Mouse (Mus musculus): ENCODE measurements around the gene Hs2st1.
A peak's percentile ranks its signal among the peaks of the same experiment; 100 is the strongest.

Hs2st1 gene

GRCm38 (mm10) chr3:144546490-144546889 is 23.5 kb downstream of the Hs2st1 start:
- TF ChIP-seq GATA4 (IDR thresholded peaks at IDR 0.05; ENCODE audit: insufficient replicate concordance, low read length), result no peak

GRCm38 (mm10) chr3:144545832-144546231 is 24.1 kb downstream of the Hs2st1 start:
- no peak for TF ChIP-seq GATA4 (IDR thresholded peaks at IDR 0.05; ENCODE audit: insufficient replicate concordance, low read length)

- no peak for TF ChIP-seq GATA4 (IDR thresholded peaks at IDR 0.05; ENCODE audit: insufficient replicate concordance, low read length)
These were observed 24.8 kb downstream of the Hs2st1 start for GRCm38 (mm10) chr3:144545152-144545551.

- TF ChIP-seq GATA4 (IDR thresholded peaks at IDR 0.05; ENCODE audit: insufficient replicate concordance, low read length), result 0 out of 2 replicates have a peak, but pooled peaks have one; percentile 2
These were observed 28.0 kb downstream of the Hs2st1 start for GRCm38 (mm10) chr3:144541906-144542438.

- TF ChIP-seq GATA4 (IDR thresholded peaks at IDR 0.05; ENCODE audit: insufficient replicate concordance, low read length), result no peak
These were observed 29.2 kb downstream of the Hs2st1 start for GRCm38 (mm10) chr3:144540805-144541204.

GRCm38 (mm10) chr3:144539051-144539450 is 30.9 kb downstream of the Hs2st1 start:
- no peak for TF ChIP-seq GATA4 (IDR thresholded peaks at IDR 0.05; ENCODE audit: insufficient replicate concordance, low read length)

GRCm38 (mm10) chr3:144537078-144537855 is 32.7 kb downstream of the Hs2st1 start:
- TF ChIP-seq GATA4 (IDR thresholded peaks at IDR 0.05; ENCODE audit: insufficient replicate concordance, low read length), result no peak

- no peak for TF ChIP-seq GATA4 (IDR thresholded peaks at IDR 0.05; ENCODE audit: insufficient replicate concordance, low read length)
These were observed 34.9 kb downstream of the Hs2st1 start for GRCm38 (mm10) chr3:144535056-144535455.

GRCm38 (mm10) chr3:144531023-144531422 is 39.0 kb downstream of the Hs2st1 start:
- TF ChIP-seq GATA4 (IDR thresholded peaks at IDR 0.05; ENCODE audit: insufficient replicate concordance, low read length), result no peak

GRCm38 (mm10) chr3:144527918-144528317 is 42.1 kb downstream of the Hs2st1 start:
- no peak for TF ChIP-seq GATA4 (IDR thresholded peaks at IDR 0.05; ENCODE audit: insufficient replicate concordance, low read length)

- TF ChIP-seq GATA4 (IDR thresholded peaks at IDR 0.05; ENCODE audit: insufficient replicate concordance, low read length), result no peak
These were observed 50.3 kb downstream of the Hs2st1 start for GRCm38 (mm10) chr3:144519581-144520272.

GRCm38 (mm10) chr3:144518917-144519316 is 51.1 kb downstream of the Hs2st1 start:
- no peak for TF ChIP-seq GATA4 (IDR thresholded peaks at IDR 0.05; ENCODE audit: insufficient replicate concordance, low read length)

- no peak for TF ChIP-seq GATA4 (IDR thresholded peaks at IDR 0.05; ENCODE audit: insufficient replicate concordance, low read length)
These were observed 54.7 kb downstream of the Hs2st1 start for GRCm38 (mm10) chr3:144515286-144515685.

- TF ChIP-seq GATA4 (IDR thresholded peaks at IDR 0.05; ENCODE audit: insufficient replicate concordance, low read length), result no peak
These were observed 55.9 kb downstream of the Hs2st1 start for GRCm38 (mm10) chr3:144514122-144514505.

GRCm38 (mm10) chr3:144513169-144514121 is 56.5 kb downstream of the Hs2st1 start:
- no peak for TF ChIP-seq GATA4 (IDR thresholded peaks at IDR 0.05; ENCODE audit: insufficient replicate concordance, low read length)
